Mouse (Mus musculus) right cerebral cortex, postnatal 4 days (tissue): ENCODE results near the gene Pogz.
"Not testable (repeated sequence)": the region's sequence is repeated elsewhere in the genome, so short reads cannot be mapped to it uniquely, and the experiment has no call there.

ENCODE experiments used
- DNase-seq: peaks from one replicate; pipeline ENCODE4 v3.0.0-alpha.2; 2022

Pogz gene

DNA sequence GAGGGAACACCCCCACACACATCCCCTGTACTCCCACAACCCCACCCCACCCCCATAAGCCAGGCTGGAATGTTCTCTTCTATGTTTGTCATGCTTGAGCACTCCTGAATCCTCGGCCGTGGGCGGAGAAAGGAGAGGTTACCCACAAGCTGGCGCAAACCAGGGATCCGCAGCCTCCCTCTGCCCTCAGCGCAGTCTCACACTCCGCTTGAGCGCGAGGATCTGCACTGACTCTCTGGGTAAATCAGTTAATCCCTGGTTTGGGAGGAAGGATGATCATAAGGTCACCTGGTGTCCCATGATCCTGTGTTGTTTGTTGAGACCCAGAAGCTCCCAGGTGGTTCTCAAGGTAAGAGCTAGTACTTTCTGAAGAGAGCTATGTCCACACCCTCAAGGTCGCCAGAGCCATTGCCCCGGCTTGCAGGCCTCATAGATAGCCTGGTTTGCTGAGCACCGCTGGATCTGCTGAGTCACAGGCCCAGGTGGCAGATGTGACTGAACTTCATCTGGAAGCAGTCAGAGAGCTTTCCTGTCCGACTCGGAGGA is 80.5 kb downstream of the Pogz start:
- no peak for DNase-seq

DNA sequence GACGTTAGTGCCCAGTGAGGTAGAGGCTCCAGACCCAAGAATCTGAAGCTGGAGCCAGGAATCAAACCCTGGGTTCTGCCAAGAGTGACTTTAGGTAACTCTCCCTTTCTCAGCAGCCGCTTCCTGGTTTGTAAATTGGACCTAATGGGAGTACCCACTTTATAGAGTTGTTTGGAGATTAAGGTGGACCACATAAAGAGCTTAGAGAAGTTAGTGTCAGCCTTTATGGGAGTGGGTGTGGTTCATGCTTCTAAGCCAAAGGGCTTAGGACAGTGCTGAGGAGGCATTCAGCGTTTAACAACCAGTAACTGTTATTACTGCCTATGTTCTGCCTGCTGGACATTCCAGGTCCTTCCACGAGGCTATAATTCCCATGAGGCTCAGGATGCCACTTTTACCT is 81.5 kb downstream of the Pogz start:
- DNase-seq, result no peak

- DNase-seq, result no peak
Observed at GRCm38 (mm10) chr3:94921104-94921503, 83.7 kb downstream of the Pogz start.

DNA sequence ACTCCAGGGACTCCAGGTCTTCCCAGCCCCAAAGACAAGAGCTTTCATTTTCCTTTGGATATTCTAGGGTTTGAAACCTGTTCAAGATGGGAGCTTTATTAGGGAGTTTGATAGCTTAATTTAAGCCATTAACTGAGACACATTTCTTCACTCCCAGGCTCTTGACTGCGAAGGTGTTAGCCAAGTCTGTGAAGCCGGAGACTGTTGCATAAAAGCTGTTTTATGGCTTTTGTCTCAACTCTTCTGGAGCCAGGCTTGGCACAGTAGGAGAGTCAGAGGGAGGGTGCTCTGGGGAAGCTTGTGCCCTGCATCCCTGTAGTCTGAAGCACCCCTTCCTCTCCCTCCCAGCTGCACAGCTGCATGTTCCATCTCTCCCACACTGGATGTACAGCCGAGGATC is 85.0 kb downstream of the Pogz start:
- DNase-seq, result no peak

DNA sequence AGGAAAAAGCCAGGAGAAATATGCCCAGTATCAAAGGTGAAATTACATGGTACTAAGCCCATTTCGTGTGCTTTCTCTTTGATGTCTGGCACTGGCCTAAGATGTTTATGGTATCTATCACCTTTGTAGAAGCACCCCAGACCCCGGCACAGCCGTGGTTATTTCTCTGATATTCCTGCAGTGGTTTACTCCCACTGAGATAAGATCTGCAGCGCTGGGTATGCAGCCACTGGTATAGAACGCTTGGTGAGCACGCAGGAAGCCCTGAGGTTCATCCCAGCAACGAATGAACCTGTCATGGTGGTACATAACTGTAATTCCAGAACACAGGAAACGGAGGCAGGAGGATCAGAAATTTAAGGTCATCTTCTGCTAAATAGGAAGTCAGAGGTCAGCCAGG is 87.3 kb downstream of the Pogz start:
- DNase-seq, result no peak

- DNase-seq, result not testable (repeated sequence)
Observed at GRCm38 (mm10) chr3:94926301-94926736, 89.0 kb downstream of the Pogz start.

GRCm38 (mm10) chr3:94928979-94929378 is 91.6 kb downstream of the Pogz start:
- DNase-seq, result not testable (repeated sequence)

GRCm38 (mm10) chr3:94930386-94931266 is 93.3 kb downstream of the Pogz start:
- not testable (repeated sequence) for DNase-seq

- not testable (repeated sequence) for DNase-seq
Observed at GRCm38 (mm10) chr3:94931427-94932082, 94.2 kb downstream of the Pogz start.
